Mouse (Mus musculus): Measurements from ENCODE around the gene Ptprg. TPM values are rescaled to one million over a fixed set of nuclear protein-coding genes. Genes with fewer than 3 reads are reported as not detected.
A peak's percentile ranks its signal among the peaks of the same experiment; 100 is the strongest.

Ptprg gene
- total RNA-seq, 2 experiments from 2014 or later = 96.1 to 105 TPM

DNA sequence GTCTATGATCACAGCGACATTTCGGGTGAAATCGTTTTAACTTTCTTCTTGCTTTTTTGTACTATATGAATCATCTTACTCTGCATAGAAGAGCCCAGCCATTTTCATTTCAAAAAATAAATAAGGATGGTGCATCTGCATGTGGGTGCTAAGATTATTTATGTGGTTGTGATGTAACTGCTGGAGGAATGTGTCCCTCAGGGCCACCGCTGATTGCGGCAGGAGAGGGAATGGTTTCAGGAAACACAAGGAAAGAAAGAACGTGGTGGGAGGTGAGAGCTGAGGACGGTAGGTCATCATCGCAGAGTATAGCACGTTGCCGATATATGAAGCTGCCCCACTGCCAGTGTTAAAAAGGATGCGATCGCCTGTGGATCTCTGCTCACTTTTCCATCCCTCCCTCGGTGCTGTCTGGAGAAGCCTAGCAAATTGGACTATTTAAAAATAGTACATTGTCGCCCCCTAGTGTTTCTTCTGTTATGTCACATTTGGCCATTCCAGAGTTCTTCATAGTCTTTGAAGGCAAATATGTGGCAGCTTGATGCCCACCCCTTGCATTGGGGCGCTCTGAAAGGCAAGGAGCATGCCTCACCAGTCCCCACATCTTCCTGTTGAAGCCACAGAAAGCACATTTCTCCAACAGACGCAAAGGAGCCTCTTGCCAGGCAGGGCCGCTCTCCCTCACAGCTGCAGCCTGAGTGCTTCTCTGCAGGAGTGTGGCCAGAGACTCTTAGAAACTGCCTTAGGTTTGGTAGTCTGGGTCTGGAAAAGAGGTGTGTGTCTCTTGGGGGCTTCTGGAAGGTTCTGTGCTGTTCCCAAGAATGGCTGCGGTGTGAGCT, 586.5 kb downstream of the Ptprg start:
- intact Hi-C loops (cut with DNase I) = loop anchor here (2.0 to 10.0 kb wide), 2 partner anchors 325 to 587 kb away; partner anchors contain the start of gene Ptprg
- peak; percentile 76 to 91 for DNase-seq (ENCODE audit: low spot score in 2 of 2)

DNA sequence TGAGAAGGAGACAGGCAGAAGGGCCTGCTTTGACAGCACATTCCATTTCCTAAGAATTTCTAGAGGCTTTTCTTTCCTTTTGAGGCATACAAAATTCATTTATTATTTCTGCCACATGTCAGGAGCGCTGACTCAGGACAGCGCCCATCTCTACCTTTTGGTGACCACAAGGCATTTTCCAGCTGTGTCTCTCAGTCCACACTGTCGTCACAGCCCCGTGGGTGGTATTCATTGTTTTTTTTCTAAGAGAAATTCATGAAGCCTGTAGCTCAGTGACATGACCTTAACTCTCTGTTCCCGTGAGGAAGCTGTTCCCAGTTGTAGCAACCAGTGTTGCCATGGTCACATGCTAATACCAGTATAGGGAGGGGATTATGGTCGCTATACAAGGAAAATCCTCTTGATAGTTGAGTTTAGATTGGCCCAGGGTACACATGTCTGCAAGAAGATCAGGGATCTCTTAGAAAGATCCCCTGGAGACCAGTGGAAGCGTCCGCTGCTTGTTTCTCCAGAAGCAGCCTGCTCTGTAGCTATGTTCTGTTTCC, 590.7 kb downstream of the Ptprg start:
- DNase-seq (ENCODE audit: low spot score in 2 of 2) = no peak
- intact Hi-C loops (cut with DNase I) = no loop called here

DNA sequence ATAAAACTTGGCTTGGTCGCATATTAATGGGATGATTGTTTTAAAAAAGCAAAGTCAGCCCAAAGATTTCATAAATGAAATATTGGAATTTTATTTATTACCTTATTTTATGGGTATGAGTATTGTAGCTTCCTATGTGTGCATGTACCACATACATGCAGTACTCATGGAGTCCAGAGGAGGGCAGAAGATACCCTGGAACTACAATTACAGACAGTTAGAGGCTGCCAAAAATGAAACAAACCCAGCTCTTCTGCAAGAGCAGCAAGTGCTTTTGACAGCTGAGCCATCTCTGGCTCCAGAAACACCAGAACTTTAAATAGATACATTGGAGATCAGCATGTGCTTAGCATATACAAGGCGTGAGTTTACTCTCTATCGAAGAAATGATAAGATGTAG, 592.6 kb downstream of the Ptprg start:
- intact Hi-C loops (cut with DNase I) = no loop called here
- DNase-seq (ENCODE audit: low spot score in 2 of 2) = peak in 1 of 2 experiments; percentile 43

DNA sequence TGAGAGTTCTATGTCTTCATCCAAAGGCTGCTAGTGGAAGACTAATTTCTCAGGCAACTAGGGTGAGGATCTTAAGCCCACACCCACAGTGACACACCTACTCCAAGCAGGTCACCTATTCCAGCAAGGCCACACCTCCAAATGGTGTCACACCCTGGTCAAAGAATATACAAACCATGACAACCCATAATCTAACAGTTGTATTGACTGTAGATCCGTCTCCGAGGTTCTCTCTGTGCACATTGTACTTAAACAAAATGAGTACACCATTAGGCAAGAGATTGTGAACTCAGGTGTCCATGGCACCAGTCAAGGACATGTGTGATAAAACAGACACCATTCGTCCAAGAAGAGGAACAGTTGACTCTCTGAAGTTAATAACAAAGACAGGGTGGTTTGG, 596.2 kb downstream of the Ptprg start:
- no peak for DNase-seq (ENCODE audit: low spot score in 2 of 2)
- intact Hi-C loops (cut with DNase I) = no loop called here

DNA sequence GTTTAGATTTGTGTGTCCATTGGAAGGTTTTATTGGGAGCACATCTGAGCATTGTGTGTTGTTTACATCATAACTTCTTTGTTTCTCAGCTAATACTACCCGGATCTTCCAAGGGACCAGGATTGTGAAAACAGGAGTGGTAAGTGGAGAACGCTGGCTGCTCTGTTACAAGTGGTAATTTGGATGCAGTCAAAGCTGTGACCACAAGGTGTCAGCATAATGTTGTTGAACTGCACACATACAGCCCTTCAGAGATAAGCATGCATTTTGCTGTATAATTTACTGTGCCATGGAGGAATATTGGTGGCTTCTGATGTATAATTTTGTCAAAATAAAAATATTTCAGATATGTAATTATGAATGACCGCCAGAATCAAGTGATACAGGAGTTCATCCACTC, 598.6 kb downstream of the Ptprg start:
- peak; percentile 84 to 85 for DNase-seq (ENCODE audit: low spot score in 2 of 2)
- intact Hi-C loops (cut with DNase I) = loop anchor here (2.0 to 5.0 kb wide), 3 partner anchors 125 to 379 kb away; no protein-coding TSS in a partner anchor

DNA sequence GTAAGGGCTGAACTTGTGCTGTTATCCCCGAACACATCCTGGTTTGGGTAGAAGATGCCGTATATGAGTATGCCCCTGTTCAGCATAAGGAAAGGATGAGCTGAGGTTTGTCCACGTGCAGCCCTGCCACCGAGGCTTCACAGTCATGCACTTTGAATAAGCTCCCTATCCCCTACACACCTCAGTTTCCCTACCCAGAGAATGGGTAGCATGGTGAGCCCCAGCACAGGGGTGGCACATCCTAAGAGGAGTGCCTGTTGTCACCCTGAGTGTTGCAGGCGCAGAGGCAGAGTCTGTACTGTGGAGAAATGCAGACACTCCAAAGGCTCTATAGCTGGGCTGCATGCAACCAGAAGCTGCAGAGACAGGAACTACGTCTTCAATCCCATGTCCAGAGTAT, 599.4 kb downstream of the Ptprg start:
- intact Hi-C loops (cut with DNase I) = loop anchor here (2.0 to 5.0 kb wide), 3 partner anchors 125 to 378 kb away; no protein-coding TSS in a partner anchor
- no peak for DNase-seq (ENCODE audit: low spot score in 2 of 2)

DNA sequence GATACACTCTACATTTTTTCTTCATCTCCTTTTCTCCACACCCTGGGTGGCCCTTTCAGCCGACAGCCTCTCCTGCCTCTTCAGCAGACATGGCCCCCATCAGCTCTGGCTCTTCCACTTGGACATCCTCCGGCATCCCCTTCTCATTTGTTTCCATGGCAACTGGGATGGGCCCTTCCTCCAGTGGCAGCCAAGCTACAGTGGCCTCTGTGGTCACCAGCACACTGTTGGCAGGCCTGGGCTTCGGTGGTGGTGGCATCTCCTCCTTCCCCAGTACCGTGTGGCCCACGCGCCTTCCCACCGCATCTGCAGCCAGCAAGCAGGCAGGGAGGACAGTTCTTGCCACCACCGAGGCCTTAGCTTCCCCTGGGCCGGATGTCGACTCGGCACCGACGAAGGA, 600.3 kb downstream of the Ptprg start:
- no peak for DNase-seq (ENCODE audit: low spot score in 2 of 2)
- intact Hi-C loops (cut with DNase I) = loop anchor here (2.0 to 5.0 kb wide), 3 partner anchors 124 to 377 kb away; no protein-coding TSS in a partner anchor

DNA sequence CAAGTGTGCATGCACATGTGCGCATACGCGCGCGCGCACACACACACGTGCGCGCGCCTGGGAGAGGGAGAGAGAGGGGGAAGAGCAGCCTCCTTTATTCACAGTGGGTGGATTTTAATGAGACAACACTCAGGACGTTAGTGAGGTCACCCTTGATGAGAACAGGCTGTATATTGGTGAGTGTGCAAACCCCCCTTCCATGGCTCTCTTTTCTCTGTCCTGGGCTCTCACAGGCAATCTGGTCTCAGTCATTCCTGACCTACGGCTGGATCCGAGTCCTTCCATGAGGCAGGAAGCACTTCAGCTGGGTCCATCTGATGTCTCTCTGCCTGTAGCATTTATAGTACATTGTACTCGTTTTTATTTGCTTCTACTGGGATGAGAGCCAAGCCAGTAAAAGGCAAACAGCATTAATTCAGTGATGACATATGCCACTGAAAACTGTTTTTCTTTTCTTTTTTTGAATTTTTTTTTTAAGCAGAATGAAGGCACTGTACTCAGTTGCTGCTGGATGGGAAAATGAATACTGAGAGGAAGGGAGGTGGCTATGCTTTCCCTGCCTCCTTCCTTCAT, 608.5 kb downstream of the Ptprg start:
- intact Hi-C loops (cut with DNase I) = no loop called here
- peak; percentile 30 to 80 for DNase-seq (ENCODE audit: low spot score in 2 of 2)

DNA sequence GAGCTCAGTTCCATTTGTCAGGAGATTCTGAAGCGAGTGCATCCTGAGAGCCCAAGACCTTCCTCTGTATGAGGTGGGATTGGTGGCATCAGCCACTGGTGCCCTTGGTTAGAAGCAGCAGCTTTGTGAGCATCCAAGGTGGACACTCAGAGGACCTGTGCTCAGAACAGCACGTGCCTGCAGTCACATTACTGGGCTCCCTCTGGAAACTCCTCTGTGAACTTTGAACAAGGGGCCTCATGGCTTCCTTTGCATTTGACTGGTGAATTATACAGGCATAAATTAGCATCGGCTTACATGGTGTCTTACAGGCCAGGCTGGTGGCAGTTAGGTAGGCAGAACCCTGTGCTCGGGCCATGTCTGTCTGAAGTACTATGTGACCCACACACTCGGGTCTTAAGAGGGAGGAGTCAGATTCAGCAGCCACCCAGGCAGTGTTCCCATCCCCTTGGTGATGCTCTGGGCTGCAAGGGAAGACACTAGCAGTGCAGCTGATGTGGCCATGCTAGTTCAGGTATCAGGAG, 609.1 kb downstream of the Ptprg start:
- intact Hi-C loops (cut with DNase I) = no loop called here
- DNase-seq (ENCODE audit: low spot score in 2 of 2) = no peak

DNA sequence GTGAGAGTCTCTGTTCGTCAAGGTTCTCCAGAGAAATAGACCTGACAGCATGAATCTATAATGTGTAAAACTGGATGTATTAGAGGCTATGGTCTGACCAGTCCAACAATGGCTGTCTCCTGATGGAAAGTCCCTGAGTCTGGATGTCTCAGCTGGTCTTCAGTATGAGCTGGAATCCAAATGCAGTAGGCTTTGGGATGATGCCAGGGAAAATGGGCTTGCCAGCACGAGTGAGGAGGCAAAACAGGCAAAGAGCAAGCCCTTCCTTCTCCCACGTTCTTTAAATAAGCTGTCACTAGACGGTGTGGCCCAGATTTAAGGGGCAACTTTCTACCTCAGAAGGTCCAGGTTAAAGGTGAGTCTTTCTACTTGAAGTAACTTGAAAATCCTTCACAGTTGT, 609.9 kb downstream of the Ptprg start:
- intact Hi-C loops (cut with DNase I) = no loop called here
- DNase-seq (ENCODE audit: low spot score in 2 of 2) = no peak

DNA sequence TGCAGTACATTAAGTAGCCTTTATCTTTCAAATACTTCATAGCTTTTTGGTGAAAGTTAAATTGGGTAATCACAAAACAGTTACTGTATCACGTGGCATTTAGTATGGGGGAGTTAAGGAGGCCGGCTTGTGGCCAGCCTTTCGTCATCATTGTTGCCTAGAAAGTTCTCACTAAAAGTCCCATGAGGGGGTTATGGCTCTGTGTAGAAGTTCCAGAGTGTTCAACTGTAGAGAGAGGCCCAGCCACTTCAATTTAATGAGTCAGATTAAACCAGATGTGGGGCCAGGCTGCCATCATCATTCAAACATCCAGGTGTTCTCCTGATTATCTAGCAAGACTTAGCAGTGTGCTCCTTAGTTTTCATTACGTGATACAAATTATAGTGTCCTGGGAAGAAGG, 613.9 kb downstream of the Ptprg start:
- no peak for DNase-seq (ENCODE audit: low spot score in 2 of 2)
- intact Hi-C loops (cut with DNase I) = no loop called here

DNA sequence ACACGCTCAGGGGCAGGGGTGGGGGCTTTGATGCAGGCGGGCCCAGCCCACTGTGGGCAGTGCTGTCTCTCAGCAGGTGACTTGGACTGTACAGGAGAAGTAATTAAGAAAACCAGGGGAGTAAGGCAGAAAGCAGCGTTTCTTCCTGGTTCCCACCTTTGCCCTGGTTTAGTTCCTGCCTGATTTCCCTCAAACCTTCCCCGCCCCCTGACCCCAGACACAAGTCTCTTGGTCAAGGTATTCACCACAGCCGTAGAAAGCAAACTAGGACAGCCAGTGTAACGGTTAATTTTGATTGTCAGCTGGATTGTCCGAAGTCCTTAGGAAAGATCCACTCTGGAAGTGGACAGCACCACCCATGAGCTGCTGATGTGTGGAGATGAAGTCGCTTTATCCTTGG, 614.3 kb downstream of the Ptprg start:
- intact Hi-C loops (cut with DNase I) = no loop called here
- no peak for DNase-seq (ENCODE audit: low spot score in 2 of 2)

DNA sequence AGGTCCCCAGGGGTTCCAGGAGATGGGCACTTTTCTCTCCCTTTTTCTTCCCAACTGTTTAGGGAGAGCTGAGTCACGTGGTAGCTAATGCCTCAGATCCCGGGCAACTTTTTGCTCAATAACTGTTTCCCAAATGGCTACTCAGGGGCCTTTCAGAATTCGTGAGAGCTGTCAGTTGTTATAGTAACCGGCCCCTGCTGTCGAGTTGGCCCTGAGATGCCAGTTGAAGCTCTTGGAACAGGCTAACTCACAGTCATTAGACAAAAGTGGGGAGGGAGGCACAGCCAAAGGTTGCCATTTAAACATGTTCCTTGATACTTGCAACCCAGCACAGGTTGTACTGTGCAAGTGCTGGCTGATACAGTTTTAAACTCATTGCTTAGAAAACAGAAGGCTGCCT, 624.1 kb downstream of the Ptprg start:
- intact Hi-C loops (cut with DNase I) = no loop called here
- DNase-seq (ENCODE audit: low spot score in 2 of 2) = peak; percentile 14 to 42

DNA sequence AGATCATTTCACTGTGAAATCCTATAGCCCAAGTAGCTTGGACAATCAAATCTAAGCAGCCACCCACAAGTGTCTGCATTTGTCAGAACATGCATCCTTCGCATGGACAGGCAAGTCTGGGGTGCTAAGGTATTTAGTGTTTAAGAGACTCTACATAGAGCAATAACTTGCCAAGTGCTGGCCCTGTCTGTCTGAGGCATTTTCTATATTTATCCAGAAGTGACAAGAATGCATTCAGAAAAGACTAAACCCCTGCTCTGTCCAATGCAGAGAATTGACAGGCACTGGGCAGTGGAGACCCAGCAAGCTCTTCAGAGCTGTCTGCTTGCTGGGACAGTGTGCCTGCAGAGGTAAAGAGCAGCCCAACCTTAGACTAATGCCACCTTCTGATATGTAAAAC, 625.3 kb downstream of the Ptprg start:
- intact Hi-C loops (cut with DNase I) = no loop called here
- peak in 1 of 2 experiments; percentile 27 for DNase-seq (ENCODE audit: low spot score in 2 of 2)

DNA sequence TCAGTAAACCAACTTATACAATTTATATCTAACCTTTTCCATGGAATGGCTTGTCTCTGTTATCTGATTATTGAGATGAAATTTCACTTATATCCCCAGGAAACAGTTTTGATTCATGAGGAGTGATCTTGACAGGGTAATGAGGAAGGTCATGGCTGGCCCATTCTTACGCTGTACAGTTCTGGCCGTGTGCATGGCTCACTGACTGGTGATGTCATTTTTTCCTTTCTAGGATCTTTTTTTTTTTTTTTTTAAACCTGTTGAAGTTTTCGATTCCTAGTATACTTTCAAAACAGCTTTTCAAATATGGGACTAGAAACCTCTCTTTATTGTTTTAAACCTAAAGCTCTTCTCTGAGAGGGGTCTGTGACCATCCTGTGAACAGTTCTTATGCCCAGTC, 626.8 kb downstream of the Ptprg start:
- intact Hi-C loops (cut with DNase I) = no loop called here
- no peak for DNase-seq (ENCODE audit: low spot score in 2 of 2)

DNA sequence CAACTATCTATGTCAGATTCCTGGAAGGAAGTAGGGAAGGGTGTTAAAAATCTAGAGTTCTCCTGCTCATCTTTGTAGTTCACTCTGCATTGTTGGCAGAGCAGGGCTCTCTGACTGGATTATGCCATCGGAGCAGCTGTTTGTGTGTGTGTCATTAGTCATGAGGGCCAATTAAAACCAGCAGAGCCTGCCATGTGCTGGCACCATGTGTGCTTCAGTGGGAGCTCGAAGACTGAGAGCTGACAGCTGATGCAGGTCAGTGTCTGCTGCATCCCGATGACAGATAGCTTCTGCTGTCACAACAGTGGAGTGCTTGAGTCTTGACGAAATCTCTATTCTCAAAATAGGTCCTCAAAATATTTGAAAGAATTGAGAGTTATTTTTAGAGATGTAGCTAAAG, 631.7 kb downstream of the Ptprg start:
- no peak for DNase-seq (ENCODE audit: low spot score in 2 of 2)
- intact Hi-C loops (cut with DNase I) = no loop called here

DNA sequence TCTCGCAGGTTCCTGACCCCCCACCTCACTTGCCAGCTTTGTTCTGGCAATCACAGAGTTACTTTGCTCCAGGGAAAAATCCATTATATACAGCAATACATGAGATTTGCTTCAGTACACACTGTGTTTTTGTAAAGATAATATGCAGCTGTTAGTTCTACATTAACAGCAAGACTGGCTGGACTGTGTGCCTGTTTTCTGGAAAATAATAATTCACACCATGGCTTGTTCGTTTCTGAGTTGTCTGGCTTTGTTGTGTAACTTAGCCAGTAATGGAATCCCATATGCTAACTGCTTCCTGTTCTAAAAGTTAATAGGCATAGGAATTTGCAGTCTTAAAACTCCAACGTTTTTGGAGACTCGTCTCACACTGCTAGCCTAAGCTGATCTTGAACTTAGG, 635.0 kb downstream of the Ptprg start:
- intact Hi-C loops (cut with DNase I) = no loop called here
- no peak for DNase-seq (ENCODE audit: low spot score in 2 of 2)

DNA sequence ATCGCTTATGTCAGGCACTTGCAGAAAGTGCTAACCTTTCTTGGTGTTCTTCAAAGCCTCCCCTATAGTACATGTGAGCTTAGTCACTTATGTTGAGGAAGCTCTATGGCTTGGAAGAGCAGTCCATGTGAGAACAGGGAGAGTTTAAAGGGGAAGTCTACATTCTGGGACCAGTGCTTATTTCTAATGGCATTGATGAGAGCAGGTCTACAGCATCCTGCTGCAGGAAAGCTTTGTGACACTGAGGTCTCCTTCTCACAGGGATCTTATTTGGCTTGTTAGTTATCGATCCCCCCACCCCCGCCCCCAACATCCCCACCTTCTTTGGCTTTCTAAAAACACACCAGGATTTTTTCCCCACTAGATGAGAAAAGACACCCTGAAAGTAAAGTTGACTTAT, 635.9 kb downstream of the Ptprg start:
- intact Hi-C loops (cut with DNase I) = no loop called here
- no peak for DNase-seq (ENCODE audit: low spot score in 2 of 2)

DNA sequence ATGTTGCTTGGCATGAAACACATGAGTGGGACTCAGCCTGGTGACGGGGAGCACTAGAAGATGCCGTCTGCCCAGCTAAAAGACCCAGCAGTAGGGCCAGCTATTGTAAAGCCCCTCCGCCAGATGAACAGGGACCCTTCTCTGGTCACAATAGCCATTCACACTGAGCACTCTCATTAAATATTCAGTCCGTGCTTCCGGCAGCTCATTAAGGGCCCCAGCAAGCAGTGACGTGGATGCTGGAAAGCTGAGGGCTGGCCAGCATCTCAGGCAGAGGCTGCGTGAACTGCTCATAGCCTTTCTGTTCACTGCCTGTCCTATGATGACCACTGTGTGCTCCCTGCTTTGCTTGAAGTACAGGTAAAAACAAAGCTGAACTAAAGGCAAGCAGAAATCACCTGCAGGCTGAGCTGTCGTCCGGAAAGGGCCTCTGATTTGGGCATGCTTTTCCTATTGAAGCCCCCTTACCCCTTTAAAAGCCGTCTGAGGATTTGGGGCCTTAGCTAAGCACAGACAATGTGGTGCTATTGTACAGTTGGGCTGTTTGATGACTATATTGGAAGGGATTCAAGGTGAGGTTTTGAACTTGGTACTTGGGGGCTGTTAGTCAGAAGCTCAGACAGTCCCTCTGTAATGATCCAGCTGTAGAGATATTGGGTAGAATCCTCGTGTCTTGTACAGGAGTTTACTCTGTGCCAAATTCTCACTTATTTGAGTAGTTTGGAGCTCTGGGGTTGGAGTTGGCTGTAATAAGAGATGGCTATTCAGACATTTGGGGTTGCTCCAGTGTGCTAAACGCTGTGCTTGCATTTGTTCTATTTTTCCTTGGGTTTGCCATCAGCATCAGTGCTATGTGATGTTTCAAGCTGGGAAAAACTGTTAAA, 636.6 kb downstream of the Ptprg start:
- intact Hi-C loops (cut with DNase I) = no loop called here
- DNase-seq (ENCODE audit: low spot score in 2 of 2) = no peak

DNA sequence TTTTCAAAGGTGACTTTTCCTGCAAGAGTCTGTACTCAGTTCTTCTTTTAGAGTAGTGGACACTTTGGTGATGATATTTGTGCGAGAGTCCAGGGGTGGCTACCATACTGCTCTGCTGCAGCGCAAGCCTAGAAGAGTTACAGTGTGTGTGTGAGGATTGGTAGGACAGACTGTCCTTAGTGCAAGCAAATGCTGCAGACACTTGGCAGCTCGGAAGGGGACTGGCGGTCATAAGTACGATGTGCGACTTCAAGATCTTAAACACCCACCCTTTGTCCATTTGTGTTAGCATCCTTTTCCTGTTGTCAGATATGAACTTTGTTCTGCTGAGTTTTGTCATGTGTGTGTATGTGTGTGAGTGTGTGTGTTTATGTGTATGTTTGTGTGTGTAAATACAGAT, 637.7 kb downstream of the Ptprg start:
- intact Hi-C loops (cut with DNase I) = no loop called here
- no peak for DNase-seq (ENCODE audit: low spot score in 2 of 2)
